Mouse (Mus musculus) CH12.LX (cell line): ENCODE results near the gene Atp13a2.

ENCODE experiments used
- BHLHE40 ChIP-seq: IDR thresholded peaks from 2 replicates; pipeline ENCODE4 v1.6.1; 2011; ENCODE audit warnings: mild to moderate bottlenecking, low read depth, low read length, improper control_type of control experiment
- CHD1 ChIP-seq: IDR thresholded peaks from 2 replicates; pipeline ENCODE4 v1.6.1; 2012; ENCODE audit warnings: low read depth, low read length, improper control_type of control experiment, inconsistent platforms
- CTCF ChIP-seq, 2 experiments: IDR thresholded peaks in 1 of 2; conservative IDR thresholded peaks in 1 of 2; 2 replicates each; pipeline ENCODE4 v1.5.1; 2011 to 2012; ENCODE audit warnings: low read depth in 2 of 2, low read length in 2 of 2, improper control_type of control experiment in 1 of 2, inconsistent platforms in 1 of 2, mild to moderate bottlenecking in 1 of 2, moderate library complexity in 1 of 2
- JUND ChIP-seq: conservative IDR thresholded peaks from 2 replicates; pipeline ENCODE4 v1.6.1; 2011; ENCODE audit warnings: low read depth, low read length, improper control_type of control experiment
- MAFK ChIP-seq: IDR thresholded peaks from 2 replicates; pipeline ENCODE4 v1.6.1; 2011; ENCODE audit warnings: low read length, improper control_type of control experiment; ENCODE audit not compliant: insufficient replicate concordance
- MEF2A ChIP-seq: IDR thresholded peaks from 2 replicates; pipeline ENCODE4 v1.6.1; 2014; ENCODE audit warnings: low read depth, mild to moderate bottlenecking, inconsistent platforms, low read length, improper control_type of control experiment, borderline replicate concordance
- MXI1 ChIP-seq: IDR thresholded peaks from 2 replicates; pipeline ENCODE4 v1.6.1; 2011; ENCODE audit warnings: mild to moderate bottlenecking, low read depth, low read length, improper control_type of control experiment
- NELFE ChIP-seq: IDR thresholded peaks from 2 replicates; pipeline ENCODE4 v1.6.1; 2011; ENCODE audit warnings: low read depth, low read length, improper control_type of control experiment
- POLR2A ChIP-seq: IDR thresholded peaks from 2 replicates; pipeline ENCODE4 v1.6.1; 2011; ENCODE audit warnings: low read depth, mild to moderate bottlenecking, improper control_type of control experiment, low read length
- POLR2AphosphoS2 ChIP-seq: IDR thresholded peaks from 2 replicates; pipeline ENCODE4 v1.6.1; 2011; ENCODE audit warnings: low read depth, low read length, improper control_type of control experiment
- RAD21 ChIP-seq: IDR thresholded peaks from 2 replicates; pipeline ENCODE4 v1.6.1; 2011; ENCODE audit warnings: low read depth, mild to moderate bottlenecking, low read length, improper control_type of control experiment, moderate library complexity
- RCOR1 ChIP-seq: conservative IDR thresholded peaks from 2 replicates; pipeline ENCODE4 v1.6.1; 2012; ENCODE audit warnings: low read depth, mild to moderate bottlenecking, inconsistent platforms, low read length, improper control_type of control experiment
- USF1 ChIP-seq: IDR thresholded peaks from 2 replicates; pipeline ENCODE4 v1.6.1; 2014; ENCODE audit warnings: low read depth, mild to moderate bottlenecking, inconsistent platforms, low read length, improper control_type of control experiment

DNA sequence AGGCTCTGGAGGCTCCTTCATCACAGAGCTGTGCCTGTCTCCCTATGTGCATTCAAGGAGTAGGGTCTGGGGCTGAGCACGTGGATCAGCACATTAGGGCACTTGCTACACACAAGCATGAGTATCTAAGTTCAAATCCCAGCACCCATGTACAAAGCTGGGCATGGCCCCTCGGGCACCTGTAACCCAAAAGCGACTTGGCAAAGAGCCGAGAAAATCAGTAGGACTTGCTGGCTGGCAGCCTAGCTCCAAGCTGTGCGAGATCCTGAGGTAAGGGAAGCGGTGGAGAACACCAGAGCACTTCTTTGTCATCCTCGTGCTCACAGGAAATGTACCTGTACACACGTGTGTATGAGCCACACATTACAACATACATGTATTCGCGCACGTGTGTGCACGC, 65.8 kb downstream of the Atp13a2 start:
- TF ChIP-seq MXI1 (no peak), CHD1 (no peak), BHLHE40 (no peak), POLR2A (no peak), USF1 (no peak), MEF2A (no peak), CTCF (conservative IDR thresholded peaks at IDR 0.05 in 1 of 2, IDR thresholded peaks at IDR 0.05 in 1 of 2; ENCODE audit: low read depth in 2 of 2, low read length in 2 of 2) (no peak), NELFE (no peak), JUND (no peak), MAFK (no peak), RCOR1 (no peak), POLR2AphosphoS2 (no peak), RAD21 (no peak)
